Mouse (Mus musculus) liver, postnatal 0 days (tissue): ENCODE measurements at regions not wholly inside any gene's neighbourhood (a gene's known extent, or its start where the extent isn't known, plus 50 kb on each side); places are given as distances from the start of the nearest gene placed in this dataset.

Experiments used
- CTCF ChIP-seq: sonication (generic); IDR thresholded peaks from 2 replicates; pipeline ENCODE4 v1.5.1; 2016; ENCODE audit warnings: antibody characterized with exemption, low read depth
- EP300 ChIP-seq: IDR thresholded peaks from 2 replicates; pipeline ENCODE4 v1.6.1; 2016; ENCODE audit warnings: antibody characterized with exemption, low read depth, mild to moderate bottlenecking

DNA sequence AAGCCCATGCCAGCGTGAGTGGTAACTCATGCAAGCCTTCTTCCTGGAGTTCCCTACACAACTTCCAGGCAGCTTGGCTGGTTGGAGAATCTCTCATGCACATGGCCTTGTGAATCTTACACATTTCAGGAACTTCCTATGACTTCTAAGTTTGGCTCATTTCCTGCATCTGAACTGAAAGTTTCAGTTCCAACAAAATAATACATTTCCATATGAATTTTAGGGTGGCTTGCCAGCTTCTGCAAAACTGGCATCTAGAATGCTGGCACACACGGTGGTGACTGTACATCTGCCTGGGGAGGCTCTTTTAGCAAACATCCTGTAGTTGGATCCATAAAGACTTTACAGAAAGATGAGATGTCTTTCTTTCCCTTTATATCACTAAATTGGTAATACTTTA is 110.6 kb upstream of the Kbtbd8 start:
- no peak for TF ChIP-seq EP300
- no peak for TF ChIP-seq CTCF
